Mouse (Mus musculus) forebrain, embryonic 16.5 days (tissue): ENCODE measurements around the gene Prpf4b. TPM values are rescaled to one million over a fixed set of nuclear protein-coding genes. Genes with fewer than 3 reads are reported as not detected.

Experiments used
- ATAC-seq: fragments of 200-750 bp; cut with Nextera tagmentation; 2 replicates; pipeline ENCODE4 v1.8.0; 2017; ENCODE audit warnings: mild to moderate bottlenecking, moderate library complexity
- H3K27ac ChIP-seq: fragments of 300-500 bp; sonication (generic); 2 replicates; pipeline ENCODE4 v1.5.1; 2014; ENCODE audit warnings: low read length, control low read depth
- H3K27me3 ChIP-seq: fragments of 300-500 bp; sonication (generic); replicated peaks from 2 replicates; pipeline ENCODE4 v1.6.1; 2014; ENCODE audit warnings: low read length; ENCODE audit not compliant: control insufficient read depth, insufficient read depth
- H3K36me3 ChIP-seq: fragments of 300-500 bp; sonication (generic); 2 replicates; pipeline ENCODE4 v1.6.1; 2014; ENCODE audit not compliant: control insufficient read depth, insufficient read depth
- H3K4me1 ChIP-seq: fragments of 300-500 bp; sonication (generic); replicated peaks from 2 replicates; pipeline ENCODE4 v1.6.1; 2014; ENCODE audit warnings: low read length; ENCODE audit not compliant: control insufficient read depth, insufficient read depth
- H3K4me2 ChIP-seq: fragments of 300-500 bp; sonication (generic); 2 replicates; pipeline ENCODE4 v1.6.1; 2014; ENCODE audit warnings: mild to moderate bottlenecking, low read length, control low read depth
- H3K4me3 ChIP-seq: fragments of 300-500 bp; sonication (generic); replicated peaks from 2 replicates; pipeline ENCODE4 v1.5.1; 2014; ENCODE audit warnings: mild to moderate bottlenecking, low read length, control low read depth
- H3K9ac ChIP-seq: fragments of 300-500 bp; sonication (generic); replicated peaks from 2 replicates; pipeline ENCODE4 v1.6.1; 2014; ENCODE audit warnings: low read depth, low read length, control low read depth
- H3K9me3 ChIP-seq: fragments of 300-500 bp; sonication (generic); 2 replicates; pipeline ENCODE4 v1.6.1; 2016; ENCODE audit warnings: low read length; ENCODE audit not compliant: control insufficient read depth
- WGBS: fragments of 180-500 bp; shearing (Covaris S2); extraction: QIAGEN DNeasy Blood & Tissue Kit; methylation state at CpG from one replicate; pipeline ENCODE4 v1.1.7; 2014; 5-methylcytosine and 5-hydroxymethylcytosine counted together
- polyA plus RNA-seq: library from polyadenylated mRNA; unstranded; fragments of >200 nt; fragmentation: Nextera tagmentation; extraction: Ambion mirVana; gene quantifications from 2 replicates; pipeline ENCODE4 v1.2.1, GENCODE M21; 2015

Prpf4b gene
- polyA plus RNA-seq, result 65.8 and 67.8 TPM in 2 replicates

GRCm38 (mm10) chr13:34875166-34875710 lies at the start of gene Prpf4b:
Gene Prpf4b, plus strand, starts transcription at chr13:34875302.
- Histone ChIP-seq H3K4me3 (peak within 1 kb of the TSS; percentile 96), H3K4me1 (peaks cover 21% of the 10 kb centered on the region), H3K27ac (peak within 1 kb of the TSS; percentile 93), H3K9me3 (no peaks in the 10 kb centered on the region), H3K27me3 (no peaks in the 10 kb centered on the region), H3K9ac (peak within 1 kb of the TSS; percentile 94), H3K36me3 (no peaks in the 10 kb centered on the region), H3K4me2 (peak within 1 kb of the TSS; percentile 86)
- WGBS, result under 1% methylated on average over 40 of the region's 40 CpGs
- peak; percentile 82 for ATAC-seq

- H3K36me3 ChIP-seq, result no peaks in the 10 kb centered on the region
- H3K27ac ChIP-seq, result peak overlapping the region; percentile 81
- no peaks in the 10 kb centered on the region for H3K9me3 ChIP-seq
- H3K9ac ChIP-seq, result no peak overlapping the region
- peak; percentile 97 for ATAC-seq
- no peak overlapping the region for H3K4me2 ChIP-seq
- WGBS, result 57% methylated on average over 3 of the region's 3 CpGs
- H3K4me3 ChIP-seq, result no peak overlapping the region
- H3K27me3 ChIP-seq, result no peaks in the 10 kb centered on the region
- peaks cover 17% of the 10 kb centered on the region for H3K4me1 ChIP-seq
Observed at GRCm38 (mm10) chr13:34826760-34827690, 48.1 kb upstream of the Prpf4b start.

GRCm38 (mm10) chr13:34827988-34828882 lies 46.9 kb upstream of the Prpf4b start:
- Histone ChIP-seq H3K27ac (peak overlapping the region; percentile 79; the same call in 1 of the 2 replicates), H3K36me3 (no peaks in the 10 kb centered on the region), H3K4me2 (no peak overlapping the region), H3K4me3 (no peak overlapping the region), H3K9ac (no peak overlapping the region), H3K4me1 (peaks cover 17% of the 10 kb centered on the region), H3K9me3 (no peaks in the 10 kb centered on the region), H3K27me3 (no peaks in the 10 kb centered on the region)
- 62% methylated on average over 10 of the region's 10 CpGs for WGBS
- ATAC-seq, result no peak

GRCm38 (mm10) chr13:34842851-34843250 lies 32.3 kb upstream of the Prpf4b start:
- ATAC-seq, result no peak
- 90% methylated on average over 4 of the region's 4 CpGs for WGBS
- no peak overlapping the region for H3K27ac ChIP-seq
- no peak overlapping the region for H3K4me3 ChIP-seq
- no peak overlapping the region for H3K9ac ChIP-seq
- H3K4me1 ChIP-seq, result no peaks in the 10 kb centered on the region
- H3K27me3 ChIP-seq, result no peaks in the 10 kb centered on the region
- H3K9me3 ChIP-seq, result no peaks in the 10 kb centered on the region
- no peaks in the 10 kb centered on the region for H3K36me3 ChIP-seq
- H3K4me2 ChIP-seq, result no peak overlapping the region

- H3K9ac ChIP-seq, result no peak overlapping the region
- WGBS, result 89% methylated on average over 3 of the region's 3 CpGs
- peaks cover 17% of the 10 kb centered on the region for H3K9me3 ChIP-seq
- H3K27me3 ChIP-seq, result no peaks in the 10 kb centered on the region
- no peak for ATAC-seq
- H3K4me1 ChIP-seq, result no peaks in the 10 kb centered on the region
- H3K4me2 ChIP-seq, result no peak overlapping the region
- H3K27ac ChIP-seq, result no peak overlapping the region
- no peaks in the 10 kb centered on the region for H3K36me3 ChIP-seq
- no peak overlapping the region for H3K4me3 ChIP-seq
Observed at GRCm38 (mm10) chr13:34850759-34851158, 24.3 kb upstream of the Prpf4b start.

- Histone ChIP-seq H3K4me1 (no peaks in the 10 kb centered on the region), H3K9me3 (peaks cover 17% of the 10 kb centered on the region), H3K4me2 (no peak overlapping the region), H3K4me3 (no peak overlapping the region), H3K27me3 (no peaks in the 10 kb centered on the region), H3K9ac (no peak overlapping the region), H3K27ac (no peak overlapping the region), H3K36me3 (no peaks in the 10 kb centered on the region)
- no peak for ATAC-seq
- WGBS, result 60% methylated on average over 5 of the region's 5 CpGs
Observed at GRCm38 (mm10) chr13:34851191-34851784, 23.8 kb upstream of the Prpf4b start.

- Histone ChIP-seq H3K27me3 (no peaks in the 10 kb centered on the region), H3K9ac (no peak overlapping the region), H3K36me3 (no peaks in the 10 kb centered on the region), H3K9me3 (peaks cover 17% of the 10 kb centered on the region), H3K4me1 (no peaks in the 10 kb centered on the region), H3K27ac (no peak overlapping the region), H3K4me2 (no peak overlapping the region), H3K4me3 (no peak overlapping the region)
- WGBS, result 33% methylated on average over 2 of the region's 2 CpGs
- ATAC-seq, result no peak
Observed at GRCm38 (mm10) chr13:34857526-34857925, 17.6 kb upstream of the Prpf4b start.

- WGBS, result 89% methylated on average over 5 of the region's 5 CpGs
Observed at GRCm38 (mm10) chr13:34859406-34859805, 15.7 kb upstream of the Prpf4b start.

More at GRCm38 (mm10) chr13:34859406-34859805, 15.7 kb upstream of the Prpf4b start:
- Histone ChIP-seq H3K9me3 (peaks cover 7% of the 10 kb centered on the region), H3K4me2 (no peak overlapping the region), H3K9ac (no peak overlapping the region), H3K27me3 (no peaks in the 10 kb centered on the region), H3K27ac (no peak overlapping the region), H3K4me3 (no peak overlapping the region), H3K36me3 (no peaks in the 10 kb centered on the region), H3K4me1 (no peaks in the 10 kb centered on the region)
- no peak for ATAC-seq
